Mouse (Mus musculus): ENCODE data around the gene Scn1b.

DNA sequence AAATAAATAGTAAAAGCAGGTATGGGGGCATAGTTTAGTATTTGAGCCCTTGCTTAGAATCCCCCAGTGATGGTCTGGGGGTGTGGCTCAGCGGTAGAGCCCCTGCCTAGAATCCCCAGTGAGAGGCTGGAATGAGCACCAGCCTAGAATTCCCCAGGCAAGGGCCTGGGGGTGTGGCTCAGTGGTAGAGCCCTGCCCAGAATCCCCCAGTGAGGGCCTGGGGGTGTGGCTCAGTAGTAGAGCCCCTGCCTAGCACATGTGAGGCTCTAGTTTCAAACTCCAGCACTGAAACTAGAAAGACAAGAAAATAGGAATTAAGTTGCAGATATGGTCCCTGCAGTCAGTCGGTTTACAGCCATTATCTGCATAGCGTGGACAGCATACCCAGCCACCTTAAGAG, 35.0 kb upstream of the Scn1b start:
- TF ChIP-seq CTCF (IDR thresholded peaks at IDR 0.05; ENCODE audit: low read depth, low read length) (no peak), POLR2A (IDR thresholded peaks at IDR 0.05; ENCODE audit: borderline replicate concordance, low read depth, low read length) (no peak)
